Mouse (Mus musculus) cerebellum, postnatal 10 days (tissue): ENCODE data around the gene Afg3l1.
A peak's percentile ranks its signal among the peaks of the same experiment; 100 is the strongest.
"Not testable (repeated sequence)": the region's sequence is repeated elsewhere in the genome, so short reads cannot be mapped to it uniquely, and the experiment has no call there.

Experiments
- DNase-seq, 2 experiments: peaks; one replicate each; pipeline ENCODE4 v3.0.0; 2021; ENCODE audit warnings: mixed read lengths in 2 of 2

Gene Afg3l1

GRCm38 (mm10) chr8:123467476-123467875, 10.2 kb upstream of the Afg3l1 start:
- DNase-seq = no peak

GRCm38 (mm10) chr8:123472991-123473390, 4.7 kb upstream of the Afg3l1 start:
- DNase-seq = not testable (repeated sequence)

GRCm38 (mm10) chr8:123474549-123474948, 3.2 kb upstream of the Afg3l1 start:
- not testable (repeated sequence) for DNase-seq

- peak; percentile 41 to 54 for DNase-seq
Observed at GRCm38 (mm10) chr8:123476911-123477736, 579 bp upstream of the Afg3l1 start.

- peak in 1 of 2 experiments; percentile 26 for DNase-seq
Observed at GRCm38 (mm10) chr8:123478456-123479218, 934 bp downstream of the Afg3l1 start.

GRCm38 (mm10) chr8:123482627-123483026, 4.9 kb downstream of the Afg3l1 start:
- DNase-seq = peak; percentile 42 to 49

GRCm38 (mm10) chr8:123491280-123492075, 13.8 kb downstream of the Afg3l1 start:
- DNase-seq = no peak

GRCm38 (mm10) chr8:123492898-123493297, 15.2 kb downstream of the Afg3l1 start:
- no peak for DNase-seq

- no peak for DNase-seq
Observed at GRCm38 (mm10) chr8:123497699-123498098, 20.0 kb downstream of the Afg3l1 start.

- DNase-seq = peak; percentile 64 to 72
Observed at GRCm38 (mm10) chr8:123498963-123499362, 21.3 kb downstream of the Afg3l1 start.

GRCm38 (mm10) chr8:123499556-123499955, 21.9 kb downstream of the Afg3l1 start:
- DNase-seq = no peak

GRCm38 (mm10) chr8:123502192-123502591, 24.5 kb downstream of the Afg3l1 start:
- no peak for DNase-seq

GRCm38 (mm10) chr8:123503801-123504467, 26.2 kb downstream of the Afg3l1 start:
- peak; percentile 43 to 51 for DNase-seq

- no peak for DNase-seq
Observed at GRCm38 (mm10) chr8:123504591-123505195, 27.0 kb downstream of the Afg3l1 start.

GRCm38 (mm10) chr8:123505267-123505666, 27.6 kb downstream of the Afg3l1 start:
- no peak for DNase-seq

- no peak for DNase-seq
Observed at GRCm38 (mm10) chr8:123505695-123506094, 28.0 kb downstream of the Afg3l1 start.

GRCm38 (mm10) chr8:123507153-123507552, 29.4 kb downstream of the Afg3l1 start:
- no peak for DNase-seq

GRCm38 (mm10) chr8:123510819-123511218, 33.1 kb downstream of the Afg3l1 start:
- DNase-seq = no peak

GRCm38 (mm10) chr8:123514136-123514535, 36.4 kb downstream of the Afg3l1 start:
- peak; percentile 33 to 48 for DNase-seq

- peak; percentile 90 for DNase-seq
Observed at GRCm38 (mm10) chr8:123514781-123515539, 37.3 kb downstream of the Afg3l1 start, which contains the start of gene Dbndd1. Gene Dbndd1, minus strand, starts transcription at chr8:123515463.

- DNase-seq = no peak
Observed at GRCm38 (mm10) chr8:123515540-123515897, 37.8 kb downstream of the Afg3l1 start.
